33 mouse cellular contexts compared by ENCODE assay signal in the genomic region with DNA sequence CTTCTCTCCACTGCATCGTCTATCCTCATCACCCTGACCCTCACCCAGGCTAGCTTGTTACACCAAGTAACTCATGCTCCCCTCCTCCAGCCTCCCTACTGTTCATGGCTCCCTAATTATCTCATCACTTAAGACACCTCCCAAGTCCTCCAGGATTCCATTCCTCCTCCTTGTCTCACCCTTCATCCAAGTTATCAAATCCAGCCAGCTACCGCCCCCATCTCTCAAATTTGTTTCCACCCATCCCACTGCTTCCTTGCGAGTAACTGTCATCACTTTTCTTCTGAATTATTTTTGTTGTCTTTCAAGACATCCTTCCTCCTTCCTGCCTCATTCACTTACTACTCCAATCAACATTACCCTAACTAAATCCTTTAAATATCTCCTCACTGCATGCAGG.
"Had no signal": no experiment of that assay in that cellular context is flagged by ENCODE, and none has a peak within 500 bp of the region (broad histone marks: within the 10 kb centered on the region; RNA-seq: fewer than 3 reads in every experiment).

No protein-coding gene starts in this region.

- H3K9ac ChIP-seq: heart, embryonic 12.5 days; heart, embryonic 13.5 days; heart, embryonic 15.5 days; hindbrain, embryonic 12.5 days; hindbrain, embryonic 13.5 days; hindbrain, embryonic 14.5 days; hindbrain, embryonic 15.5 days; intestine, embryonic 15.5 days; kidney, embryonic 15.5 days had no signal

- H3K27me3 ChIP-seq: heart, embryonic 12.5 days; heart, embryonic 15.5 days; hindbrain, embryonic 12.5 days; hindbrain, embryonic 15.5 days; intestine, embryonic 15.5 days; kidney, embryonic 15.5 days had no signal

- ATAC-seq: hindbrain, embryonic 16.5 days; hindbrain, postnatal 0 days; inflammation-experienced regulatory T-cells, adult 6 months; intestine, embryonic 15.5 days; intestine, embryonic 16.5 days; intestine, postnatal 0 days had no signal

- H3K36me3 ChIP-seq: heart, embryonic 12.5 days; heart, embryonic 13.5 days; heart, embryonic 15.5 days; hindbrain, embryonic 10.5 days; hindbrain, embryonic 12.5 days; hindbrain, embryonic 13.5 days; hindbrain, embryonic 15.5 days; intestine, embryonic 15.5 days; kidney, embryonic 15.5 days had no signal

- H3K4me2 ChIP-seq: heart, embryonic 12.5 days; heart, embryonic 13.5 days; heart, embryonic 15.5 days; hindbrain, embryonic 12.5 days; hindbrain, embryonic 13.5 days; hindbrain, embryonic 14.5 days; hindbrain, embryonic 15.5 days; intestine, embryonic 15.5 days; kidney, embryonic 15.5 days had no signal

- H3K27ac ChIP-seq: heart, embryonic 13.5 days; heart, embryonic 15.5 days; hindbrain, embryonic 10.5 days; hindbrain, embryonic 12.5 days; hindbrain, embryonic 13.5 days; hindbrain, embryonic 14.5 days; hindbrain, embryonic 15.5 days; hindbrain, postnatal 0 days; intestine, embryonic 15.5 days; kidney, embryonic 15.5 days; kidney, postnatal 0 days; layer of hippocampus, adult 2 months; left cerebral cortex, adult 2 months had no signal

- DNase-seq: heart, postnatal 14 days; heart, postnatal 36 days; heart, postnatal 4 days; kidney, adult 11 months; kidney, adult 18-20 months; kidney, adult 2 months; kidney, adult 8-10 months; kidney, adult 9 months; kidney, postnatal 10 days; kidney, postnatal 14 days; kidney, postnatal 25 days; kidney, postnatal 36 days; kidney, postnatal 4 days; layer of hippocampus, adult 9-11 months; layer of hippocampus, postnatal 36 days had no signal

- H3K4me3 ChIP-seq: heart, embryonic 12.5 days; heart, embryonic 13.5 days; heart, embryonic 15.5 days; hindbrain, embryonic 10.5 days; hindbrain, embryonic 12.5 days; hindbrain, embryonic 13.5 days; hindbrain, embryonic 15.5 days; intestine, embryonic 15.5 days; kidney, embryonic 15.5 days; layer of hippocampus, adult 2 months; left cerebral cortex, adult 2 months had no signal

- H3K9me3 ChIP-seq: heart, embryonic 12.5 days; heart, embryonic 13.5 days; heart, embryonic 15.5 days; hindbrain, embryonic 10.5 days; hindbrain, embryonic 12.5 days; hindbrain, embryonic 13.5 days; hindbrain, embryonic 15.5 days; intestine, embryonic 15.5 days; kidney, embryonic 15.5 days had no signal

- H3K4me1 ChIP-seq: heart, embryonic 12.5 days; heart, embryonic 13.5 days; heart, embryonic 15.5 days; hindbrain, embryonic 15.5 days; intestine, embryonic 15.5 days; kidney, embryonic 15.5 days had no signal
